Mouse (Mus musculus): Measurements from ENCODE around the gene Ptpra. TPM values are rescaled to one million over a fixed set of nuclear protein-coding genes. Genes with fewer than 3 reads are reported as not detected.

Ptpra gene
- total and polyA plus RNA-seq, 2 experiments from 2014 or later, result 144 to 147 TPM

- Histone ChIP-seq H3K27ac (ENCODE audit: low read depth, low read length) (no peak overlapping the region), H3K4me3 (ENCODE audit: low read depth, low read length) (no peak overlapping the region; the same call in 1 of the 2 replicates), H3K9me3 (ENCODE audit: low read length) (no peaks in the 10 kb centered on the region), H3K36me3 (ENCODE audit: insufficient read depth, low read length) (no peaks in the 10 kb centered on the region), H3K4me2 (ENCODE audit: low read depth, low read length, poor library complexity, severe bottlenecking) (no peak overlapping the region), H3K27me3 (ENCODE audit: insufficient read depth, low read length) (peaks cover 66% of the 10 kb centered on the region), H3K9ac (replicated peaks; ENCODE audit: low read length, poor library complexity, severe bottlenecking) (no peak overlapping the region), H3K4me1 (ENCODE audit: insufficient read depth, low read length) (0 out of 2 replicates have a peak, but pooled peaks cover 13% of the 10 kb centered on the region)
- ATAC-seq (ENCODE audit: low FRiP score) (no peak), DNase-seq (ENCODE audit: low spot score) (no peak)
- WGBS, result 4% methylated on average over 12 of the region's 12 CpGs
- no peak for TF ChIP-seq CTCF (IDR thresholded peaks at IDR 0.05)
These were observed 127.6 kb downstream of the Ptpra start for GRCm38 (mm10) chr2:130577632-130578031.

GRCm38 (mm10) chr2:130578148-130578547 lies 128.1 kb downstream of the Ptpra start:
- DNase-seq (ENCODE audit: low spot score) (no peak), ATAC-seq (ENCODE audit: low FRiP score) (no peak)
- TF ChIP-seq CTCF (IDR thresholded peaks at IDR 0.05), result peak; percentile 64

GRCm38 (mm10) chr2:130579791-130580190 lies 129.7 kb downstream of the Ptpra start:
- H3K27me3 ChIP-seq (ENCODE audit: insufficient read depth, low read length), result peaks cover 68% of the 10 kb centered on the region
- no peak overlapping the region for H3K9ac ChIP-seq (replicated peaks; ENCODE audit: low read length, poor library complexity, severe bottlenecking)
- no peak for TF ChIP-seq CTCF (IDR thresholded peaks at IDR 0.05)
- no peak overlapping the region for H3K4me3 ChIP-seq (ENCODE audit: low read depth, low read length)
- no peaks in the 10 kb centered on the region for H3K36me3 ChIP-seq (ENCODE audit: insufficient read depth, low read length)
- no peak overlapping the region for H3K27ac ChIP-seq (ENCODE audit: low read depth, low read length)
- ATAC-seq (ENCODE audit: low FRiP score) (no peak), DNase-seq (ENCODE audit: low spot score) (no peak)
- H3K9me3 ChIP-seq (ENCODE audit: low read length), result no peaks in the 10 kb centered on the region
- 0 out of 2 replicates have a peak, but pooled peaks cover 13% of the 10 kb centered on the region for H3K4me1 ChIP-seq (ENCODE audit: insufficient read depth, low read length)
- H3K4me2 ChIP-seq (ENCODE audit: low read depth, low read length, poor library complexity, severe bottlenecking), result no peak overlapping the region
- 7% methylated on average over 8 of the region's 8 CpGs for WGBS

More at GRCm38 (mm10) chr2:130578148-130578547, 128.1 kb downstream of the Ptpra start:
- no peak overlapping the region for H3K27ac ChIP-seq (ENCODE audit: low read depth, low read length)
- H3K27me3 ChIP-seq (ENCODE audit: insufficient read depth, low read length), result peaks cover 68% of the 10 kb centered on the region
- no peak overlapping the region for H3K4me3 ChIP-seq (ENCODE audit: low read depth, low read length)
- H3K4me2 ChIP-seq (ENCODE audit: low read depth, low read length, poor library complexity, severe bottlenecking), result no peak overlapping the region
- no peaks in the 10 kb centered on the region for H3K9me3 ChIP-seq (ENCODE audit: low read length)
- 8% methylated on average over 11 of the region's 11 CpGs for WGBS
- H3K36me3 ChIP-seq (ENCODE audit: insufficient read depth, low read length), result no peaks in the 10 kb centered on the region
- H3K9ac ChIP-seq (replicated peaks; ENCODE audit: low read length, poor library complexity, severe bottlenecking), result no peak overlapping the region
- 0 out of 2 replicates have a peak, but pooled peaks cover 13% of the 10 kb centered on the region for H3K4me1 ChIP-seq (ENCODE audit: insufficient read depth, low read length)

- Histone ChIP-seq H3K36me3 (ENCODE audit: insufficient read depth, low read length) (no peaks in the 10 kb centered on the region), H3K9ac (replicated peaks; ENCODE audit: low read length, poor library complexity, severe bottlenecking) (0 out of 2 replicates have a peak overlapping the region, but pooled peaks have one; percentile 33), H3K27ac (ENCODE audit: low read depth, low read length) (no peak overlapping the region), H3K4me2 (ENCODE audit: low read depth, low read length, poor library complexity, severe bottlenecking) (peak overlapping the region; percentile 48), H3K4me1 (ENCODE audit: insufficient read depth, low read length) (0 out of 2 replicates have a peak, but pooled peaks cover 13% of the 10 kb centered on the region), H3K4me3 (ENCODE audit: low read depth, low read length) (peak overlapping the region; percentile 28), H3K27me3 (ENCODE audit: insufficient read depth, low read length) (peaks cover 60% of the 10 kb centered on the region), H3K9me3 (ENCODE audit: low read length) (no peaks in the 10 kb centered on the region)
- ATAC-seq (ENCODE audit: low FRiP score), result no peak
- no peak for DNase-seq (ENCODE audit: low spot score)
- under 1% methylated on average over 16 of the region's 16 CpGs for WGBS
- TF ChIP-seq CTCF (IDR thresholded peaks at IDR 0.05), result no peak
These were observed 131.1 kb downstream of the Ptpra start for GRCm38 (mm10) chr2:130581201-130581600.

GRCm38 (mm10) chr2:130582552-130582951 lies 132.5 kb downstream of the Ptpra start, which contains the start of gene Avp:
Avp (minus strand) TSS chr2:130582554.
- TF ChIP-seq CTCF (IDR thresholded peaks at IDR 0.05), result no peak
- peaks cover 51% of the 10 kb centered on the region for H3K27me3 ChIP-seq (ENCODE audit: insufficient read depth, low read length)
- WGBS, result 33% methylated on average over 10 of the region's 10 CpGs

GRCm38 (mm10) chr2:130583902-130584560 lies 134.0 kb downstream of the Ptpra start:
- no peak overlapping the region for H3K9ac ChIP-seq (replicated peaks; ENCODE audit: low read length, poor library complexity, severe bottlenecking)
- no peak for ATAC-seq (ENCODE audit: low FRiP score)

More at GRCm38 (mm10) chr2:130582552-130582951, 132.5 kb downstream of the Ptpra start, which contains the start of gene Avp:
- ATAC-seq (ENCODE audit: low FRiP score), result no peak
- Histone ChIP-seq H3K9ac (replicated peaks; ENCODE audit: low read length, poor library complexity, severe bottlenecking) (no peak within 1 kb of the TSS), H3K9me3 (ENCODE audit: low read length) (no peaks in the 10 kb centered on the region), H3K4me3 (ENCODE audit: low read depth, low read length) (no peak within 1 kb of the TSS), H3K4me2 (ENCODE audit: low read depth, low read length, poor library complexity, severe bottlenecking) (no peak within 1 kb of the TSS), H3K36me3 (ENCODE audit: insufficient read depth, low read length) (no peaks in the 10 kb centered on the region), H3K4me1 (ENCODE audit: insufficient read depth, low read length) (0 out of 2 replicates have a peak, but pooled peaks cover 12% of the 10 kb centered on the region), H3K27ac (ENCODE audit: low read depth, low read length) (no peak within 1 kb of the TSS)
- no peak for DNase-seq (ENCODE audit: low spot score)

More at GRCm38 (mm10) chr2:130583902-130584560, 134.0 kb downstream of the Ptpra start:
- Histone ChIP-seq H3K9me3 (ENCODE audit: low read length) (no peaks in the 10 kb centered on the region), H3K36me3 (ENCODE audit: insufficient read depth, low read length) (no peaks in the 10 kb centered on the region), H3K4me2 (ENCODE audit: low read depth, low read length, poor library complexity, severe bottlenecking) (no peak overlapping the region), H3K27me3 (ENCODE audit: insufficient read depth, low read length) (peaks cover 37% of the 10 kb centered on the region), H3K4me3 (ENCODE audit: low read depth, low read length) (no peak overlapping the region), H3K4me1 (ENCODE audit: insufficient read depth, low read length) (0 out of 2 replicates have a peak, but pooled peaks cover 11% of the 10 kb centered on the region), H3K27ac (ENCODE audit: low read depth, low read length) (no peak overlapping the region)
- 78% methylated on average over 10 of the region's 10 CpGs for WGBS
- no peak for DNase-seq (ENCODE audit: low spot score)
- no peak for TF ChIP-seq CTCF (IDR thresholded peaks at IDR 0.05)
